Comparison of ENCODE assay signal across 22 mouse cellular contexts in the genomic region with DNA sequence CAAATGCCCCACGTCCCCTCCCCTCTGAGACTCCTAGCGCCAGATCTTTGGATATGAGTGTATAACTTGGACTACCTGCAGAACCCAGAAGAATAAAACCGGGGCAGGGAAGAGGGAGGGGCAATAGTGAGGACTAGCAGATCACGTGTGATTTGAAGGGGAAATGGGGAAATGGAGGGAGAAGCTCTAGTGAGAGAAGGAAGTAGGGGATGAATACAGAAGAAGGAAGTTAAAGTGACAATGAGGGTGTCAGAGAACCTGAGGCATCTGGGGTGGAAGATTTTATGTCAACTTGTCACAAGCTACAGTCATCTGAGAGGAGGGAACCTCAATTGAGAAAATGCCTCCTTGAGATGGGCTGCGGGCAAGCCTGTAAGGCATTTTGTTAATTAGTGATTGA.
DNase-seq lines count a peak whose midpoint lies in the region; ATAC-seq and TF ChIP-seq lines count a peak whose summit lies in the region.
"Had no signal": no experiment of that assay in that cellular context is flagged by ENCODE, and none has a peak within 500 bp of the region (broad histone marks: within the 10 kb centered on the region; RNA-seq: fewer than 3 reads in every experiment).

No protein-coding gene starts in this region.

- H3K4me3 ChIP-seq in lung, postnatal 0 days (ENCODE audit: low read depth, low read length): no peak overlapping the region
- H3K4me3 ChIP-seq in stomach, embryonic 16.5 days (replicated peaks; ENCODE audit: low read length): no peak overlapping the region
- H3K4me3 ChIP-seq: embryonic facial prominence, embryonic 12.5 days; forebrain, embryonic 15.5 days; heart, embryonic 10.5 days; hindbrain, embryonic 12.5 days had no signal

- 67% methylated on average over 5 of the region's 5 CpGs for WGBS in lung, postnatal 0 days
- 65% methylated on average over 5 of the region's 5 CpGs for WGBS in stomach, embryonic 16.5 days

- TF ChIP-seq EP300 in lung, postnatal 0 days (IDR thresholded peaks at IDR 0.05): no peak

- peak; percentile 14 for DNase-seq in lung, postnatal 0 days (ENCODE audit: low spot score)
- no peak for DNase-seq in lung, postnatal 14 days
- DNase-seq in cerebellum, adult 8-10 months: no peak
- no peak for DNase-seq in spleen, adult 12 weeks (ENCODE audit: low spot score)
- no peak for DNase-seq in thymus, postnatal 0 days (ENCODE audit: low spot score)
- DNase-seq: adrenal gland, postnatal 10 days; B cell, adult 2 months; cerebellum, adult 2 months; cerebellum, postnatal 14 days; gastrocnemius, postnatal 36 days; heart, adult 18-20 months; heart, postnatal 10 days; heart, postnatal 4 days had no signal

- ATAC-seq in lung, postnatal 0 days: no peak
- peak; percentile 73 for ATAC-seq in megakaryocyte progenitor cell, adult 5-6 weeks (replicated peaks; ENCODE audit: poor library complexity)
- ATAC-seq in stomach, embryonic 16.5 days (ENCODE audit: insufficient read depth, low FRiP score): no peak
- ATAC-seq: CD4-positive, CD25-positive, alpha-beta regulatory T cell, adult 4 months; forebrain, embryonic 15.5 days; hindbrain, embryonic 16.5 days had no signal

- peaks cover 9% of the 10 kb centered on the region for H3K4me1 ChIP-seq in lung, postnatal 0 days (ENCODE audit: insufficient read depth, low read depth, low read length)
- peaks cover 10% of the 10 kb centered on the region; the same call in 1 of the 2 replicates for H3K4me1 ChIP-seq in stomach, embryonic 16.5 days (ENCODE audit: control insufficient read depth, insufficient read depth, low read length)
- H3K4me1 ChIP-seq: embryonic facial prominence, embryonic 12.5 days; hindbrain, embryonic 12.5 days had no signal

- H3K27me3 ChIP-seq in lung, postnatal 0 days (replicated peaks; ENCODE audit: insufficient read depth, low read length): no peaks in the 10 kb centered on the region
- H3K27me3 ChIP-seq in stomach, embryonic 16.5 days (ENCODE audit: control insufficient read depth, insufficient read depth, low read length): no peaks in the 10 kb centered on the region
- H3K27me3 ChIP-seq: embryonic facial prominence, embryonic 12.5 days; forebrain, embryonic 15.5 days; hindbrain, embryonic 12.5 days had no signal

- H3K4me2 ChIP-seq in lung, postnatal 0 days (replicated peaks; ENCODE audit: low read depth, low read length): no peak overlapping the region
- H3K4me2 ChIP-seq in stomach, embryonic 16.5 days (ENCODE audit: low read depth, low read length): no peak overlapping the region
- H3K4me2 ChIP-seq: embryonic facial prominence, embryonic 12.5 days; forebrain, embryonic 15.5 days; hindbrain, embryonic 12.5 days had no signal

- no peaks in the 10 kb centered on the region for H3K9me3 ChIP-seq in lung, postnatal 0 days (ENCODE audit: low read length)
- no peaks in the 10 kb centered on the region for H3K9me3 ChIP-seq in stomach, embryonic 16.5 days (replicated peaks; ENCODE audit: control insufficient read depth, low read length)
- H3K9me3 ChIP-seq: embryonic facial prominence, embryonic 12.5 days; forebrain, embryonic 15.5 days; G1E; heart, embryonic 10.5 days; hindbrain, embryonic 12.5 days had no signal

- no peak overlapping the region for H3K9ac ChIP-seq in lung, postnatal 0 days (replicated peaks; ENCODE audit: low read depth)
- H3K9ac ChIP-seq in stomach, embryonic 16.5 days (ENCODE audit: low read length): no peak overlapping the region
- H3K9ac ChIP-seq: embryonic facial prominence, embryonic 12.5 days; forebrain, embryonic 15.5 days; hindbrain, embryonic 12.5 days had no signal

- no peak for TF ChIP-seq CTCF in lung, postnatal 0 days (IDR thresholded peaks at IDR 0.05)

- H3K27ac ChIP-seq in lung, postnatal 0 days (ENCODE audit: low read length): no peak overlapping the region
- H3K27ac ChIP-seq in stomach, embryonic 16.5 days (ENCODE audit: low read length): peak overlapping the region; percentile 82
- H3K27ac ChIP-seq: embryonic facial prominence, embryonic 12.5 days; forebrain, embryonic 15.5 days; heart, embryonic 10.5 days; hindbrain, embryonic 12.5 days had no signal

- no peaks in the 10 kb centered on the region for H3K36me3 ChIP-seq in lung, postnatal 0 days (ENCODE audit: insufficient read depth, low read length)
- H3K36me3 ChIP-seq in stomach, embryonic 16.5 days (ENCODE audit: control insufficient read depth, insufficient read depth, low read length): no peaks in the 10 kb centered on the region
- H3K36me3 ChIP-seq: embryonic facial prominence, embryonic 12.5 days; forebrain, embryonic 15.5 days; G1E; heart, embryonic 10.5 days; hindbrain, embryonic 12.5 days had no signal
